Mouse (Mus musculus) lung, postnatal 4 days (tissue): ENCODE results near the gene Tbcc.
A peak's percentile ranks its signal among the peaks of the same experiment; 100 is the strongest.

Experiments used
- DNase-seq, 2 experiments: peaks; one replicate each; pipeline ENCODE4 v3.0.0; 2021

Tbcc gene

GRCm38 (mm10) chr17:46903876-46904490 lies 13.5 kb downstream of the Tbcc start:
- DNase-seq = peak; percentile 60 to 84

DNA sequence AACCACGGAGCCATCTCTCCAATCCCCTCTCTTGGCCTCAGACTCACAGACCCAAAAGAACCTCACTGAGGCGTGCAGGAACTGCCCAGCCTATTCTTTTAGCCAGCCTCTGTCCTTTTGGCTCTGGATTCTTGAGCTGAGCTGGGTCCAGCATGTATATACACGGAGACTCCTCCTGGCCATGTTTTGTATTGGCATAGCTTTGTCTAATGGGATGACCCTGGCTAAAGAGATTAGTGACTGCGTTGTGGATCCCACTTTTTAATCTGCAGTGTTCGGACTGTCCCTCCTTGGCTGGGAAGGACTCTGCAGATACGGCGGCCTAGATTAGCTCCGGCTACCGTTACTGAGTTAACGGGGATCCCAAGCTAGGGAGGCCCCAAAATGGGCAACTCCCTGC lies 19.7 kb downstream of the Tbcc start, which contains the start of gene Prph2:
Gene Prph2, plus strand, starts transcription at position 274 of the 400 bp plus-strand sequence.
- no peak for DNase-seq

GRCm38 (mm10) chr17:46912331-46912730 lies 21.8 kb downstream of the Tbcc start:
- no peak for DNase-seq

- DNase-seq = no peak
Observed at GRCm38 (mm10) chr17:46915129-46915528, 24.6 kb downstream of the Tbcc start.

GRCm38 (mm10) chr17:46918951-46919350 lies 28.5 kb downstream of the Tbcc start:
- DNase-seq = no peak

- no peak for DNase-seq
Observed at GRCm38 (mm10) chr17:46920855-46921254, 30.4 kb downstream of the Tbcc start.

DNA sequence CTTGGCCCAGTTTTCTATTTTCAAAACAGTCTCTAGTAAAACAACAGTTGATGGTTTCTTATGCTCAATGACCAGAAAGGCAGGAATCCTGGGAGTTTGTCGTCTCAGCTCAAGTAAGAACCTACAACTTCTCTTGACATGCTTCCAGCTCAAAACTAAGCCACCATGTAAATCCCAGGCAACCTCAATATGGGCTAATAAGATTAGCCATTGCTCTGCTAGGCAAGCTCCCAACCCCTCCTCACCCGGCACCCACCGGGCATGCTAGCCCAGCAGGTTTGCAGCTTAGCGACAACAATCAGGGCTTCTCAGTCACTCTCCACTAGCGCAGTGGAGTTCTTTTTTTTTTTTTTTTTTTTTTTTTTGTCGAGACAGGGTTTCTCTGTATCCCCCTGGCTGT lies 35.7 kb downstream of the Tbcc start:
- DNase-seq = no peak

GRCm38 (mm10) chr17:46926941-46927340 lies 36.5 kb downstream of the Tbcc start:
- no peak for DNase-seq

GRCm38 (mm10) chr17:46927781-46928180 lies 37.3 kb downstream of the Tbcc start:
- DNase-seq = no peak

DNA sequence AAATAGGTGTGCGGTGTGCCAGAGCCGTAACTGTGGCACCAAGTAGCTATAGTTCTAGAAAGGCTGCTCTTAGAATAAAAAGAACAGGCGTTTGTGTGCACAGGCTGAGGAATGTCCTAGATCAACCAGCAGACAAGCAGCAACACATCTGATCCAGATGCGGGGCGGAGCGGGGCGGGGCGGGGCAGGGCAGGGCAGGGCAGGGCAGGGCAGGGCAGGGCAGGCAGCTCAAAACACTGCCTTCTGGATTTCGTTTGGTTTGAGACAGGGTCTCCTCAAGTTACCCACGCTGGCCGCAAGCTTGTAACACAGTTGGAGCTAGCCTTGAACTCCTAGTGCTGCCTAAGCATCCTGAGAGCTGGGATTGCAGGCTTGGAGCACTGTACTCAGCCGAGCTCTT lies 38.8 kb downstream of the Tbcc start:
- no peak for DNase-seq

DNA sequence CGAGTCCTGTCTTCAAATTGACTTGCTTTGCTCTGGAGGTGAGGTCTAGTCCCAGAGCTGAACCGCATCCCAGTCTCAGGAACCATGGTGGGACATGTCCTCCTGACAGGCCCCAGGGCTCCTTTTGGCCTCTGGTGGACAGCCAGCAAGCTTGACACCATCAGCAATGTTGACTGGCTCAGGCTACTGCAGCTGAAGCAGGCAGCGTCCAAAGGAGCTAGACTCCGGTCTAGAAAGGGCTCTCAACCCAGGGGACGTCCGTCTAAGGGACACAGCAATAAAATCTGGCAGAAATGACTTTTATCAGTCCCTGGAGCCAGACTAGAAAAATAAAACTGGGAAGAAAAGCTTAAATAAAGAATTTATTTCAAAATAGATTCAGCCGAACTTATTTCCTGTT lies 39.4 kb downstream of the Tbcc start:
- no peak for DNase-seq

DNA sequence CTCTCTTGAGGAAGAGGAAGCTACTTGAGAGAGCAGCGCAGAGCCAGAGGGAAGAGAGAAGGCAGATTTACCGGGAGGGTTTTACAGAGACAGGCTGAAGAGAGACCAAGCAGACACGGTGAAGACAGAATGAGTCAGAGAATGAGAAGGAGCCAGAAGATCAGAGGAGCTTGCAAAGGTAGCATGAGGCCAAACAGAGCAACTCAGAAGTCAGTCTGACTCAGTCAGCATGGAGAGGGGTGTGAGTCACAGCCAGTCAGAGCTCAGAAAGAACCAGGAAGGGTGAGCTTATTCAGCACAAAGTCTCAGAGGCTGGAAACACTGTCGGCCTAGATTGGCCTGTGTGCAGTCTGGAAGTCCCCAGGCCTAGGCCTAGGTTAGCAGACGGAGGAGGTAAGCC lies 42.5 kb downstream of the Tbcc start:
- no peak for DNase-seq

DNA sequence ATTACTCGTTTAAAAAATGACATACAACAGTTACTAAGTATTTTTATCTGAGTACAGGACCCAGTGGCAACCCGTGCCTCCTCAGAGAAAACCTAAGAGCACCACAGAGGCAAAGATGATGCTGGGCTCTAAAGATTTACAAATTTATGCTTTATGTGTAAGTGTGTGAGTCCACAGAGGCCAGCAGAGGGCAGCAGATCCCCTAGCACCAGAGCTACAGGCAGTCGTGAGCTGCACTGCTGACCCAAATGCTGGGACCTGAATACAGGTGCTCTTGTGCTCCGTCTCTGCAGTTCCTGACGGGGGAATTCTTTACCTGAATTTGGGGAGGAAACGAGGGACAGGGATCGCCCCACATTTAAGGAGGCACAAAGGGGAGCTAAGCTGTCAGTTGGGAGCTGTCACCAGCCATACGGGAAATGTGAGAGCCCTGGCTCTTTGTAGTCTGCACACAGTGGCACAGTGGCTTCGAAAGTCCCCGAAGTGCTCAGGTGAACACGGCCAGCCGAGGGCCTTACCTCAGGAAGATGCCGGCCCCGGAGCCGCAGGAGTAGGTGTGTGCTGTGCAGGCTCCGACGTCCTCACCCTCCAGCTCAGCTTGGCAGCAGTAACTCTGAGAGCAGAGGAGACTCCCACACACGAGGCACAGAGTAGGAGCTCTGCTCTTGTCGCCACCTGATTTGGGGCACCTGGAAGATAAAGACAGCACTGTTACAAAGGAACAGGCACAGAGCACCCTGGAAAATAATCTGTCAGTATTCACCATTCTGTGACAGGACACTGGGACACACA lies 43.3 kb downstream of the Tbcc start:
- DNase-seq = peak; percentile 40 to 57

- no peak for DNase-seq
Observed at GRCm38 (mm10) chr17:46940461-46940860, 50.0 kb downstream of the Tbcc start.
